Mouse (Mus musculus) CH12.LX (cell line): ENCODE data around the gene Hspa1l. TPM values are rescaled to one million over a fixed set of nuclear protein-coding genes. Genes with fewer than 3 reads are reported as not detected.

Experiments used
- DNase-seq: peaks from one replicate; pipeline ENCODE4 v3.0.0-alpha.2; 2013; ENCODE audit errors: extremely low read depth
- H3K27ac ChIP-seq: 2 replicates; pipeline ENCODE4 v1.5.1; 2012; ENCODE audit warnings: low read depth, mild to moderate bottlenecking, control low read depth, moderate library complexity; ENCODE audit not compliant: insufficient read depth
- H3K27me3 ChIP-seq: replicated peaks from 2 replicates; pipeline ENCODE3; 2012; ENCODE audit warnings: inconsistent platforms
- H3K36me3 ChIP-seq, 2 experiments: replicated peaks in 1 of 2; 2 replicates each; pipeline versions ENCODE3 to v1.6.1; 2012; ENCODE audit warnings: inconsistent platforms in 1 of 2, low read length in 1 of 2, mild to moderate bottlenecking in 1 of 2, mixed read lengths in 1 of 2, moderate library complexity in 1 of 2; ENCODE audit not compliant: control insufficient read depth in 1 of 2, insufficient read depth in 1 of 2
- H3K4me1 ChIP-seq, 2 experiments: 2 replicates each; pipeline ENCODE4 v1.6.1; 2012; ENCODE audit warnings: inconsistent platforms in 1 of 2, moderate library complexity in 1 of 2; ENCODE audit not compliant: insufficient read depth in 2 of 2, control insufficient read depth in 1 of 2
- H3K4me2 ChIP-seq: 2 replicates; pipeline ENCODE4 v1.6.1; 2012; ENCODE audit warnings: low read depth, mild to moderate bottlenecking, control low read depth; ENCODE audit not compliant: poor library complexity, insufficient read depth, severe bottlenecking
- H3K4me3 ChIP-seq, 3 experiments: fragments of 150-350 bp in 1 of 3; sonication (generic) in 1 of 3; replicated peaks in 1 of 3; 2 replicates each; pipeline versions ENCODE3 to v1.5.1; 2011 to 2012; ENCODE audit warnings: low read depth in 2 of 3, low read length in 2 of 3, mild to moderate bottlenecking in 2 of 3, moderate library complexity in 2 of 3, control low read depth in 1 of 3, improper control_type of control experiment in 1 of 3, inconsistent platforms in 1 of 3, mixed read lengths in 1 of 3; ENCODE audit not compliant: poor library complexity in 1 of 3
- H3K79me2 ChIP-seq: replicated peaks from 2 replicates; pipeline ENCODE4 v1.6.1; 2012; ENCODE audit warnings: mild to moderate bottlenecking, moderate library complexity; ENCODE audit not compliant: control insufficient read depth, poor library complexity, insufficient read depth, severe bottlenecking; ENCODE audit errors: extremely low read depth
- H3K9ac ChIP-seq: 2 replicates; pipeline ENCODE4 v1.6.1; 2012; ENCODE audit warnings: low read depth, mild to moderate bottlenecking, control low read depth, moderate library complexity; ENCODE audit not compliant: insufficient read depth
- H3K9me3 ChIP-seq: replicated peaks from 2 replicates; pipeline ENCODE3; 2012; ENCODE audit warnings: low read length, inconsistent platforms, mixed read lengths
- BHLHE40 ChIP-seq: IDR thresholded peaks from 2 replicates; pipeline ENCODE4 v1.6.1; 2011; ENCODE audit warnings: mild to moderate bottlenecking, low read depth, low read length, improper control_type of control experiment
- CHD1 ChIP-seq: IDR thresholded peaks from 2 replicates; pipeline ENCODE4 v1.6.1; 2012; ENCODE audit warnings: low read depth, low read length, improper control_type of control experiment, inconsistent platforms
- CTCF ChIP-seq, 2 experiments: IDR thresholded peaks in 1 of 2; conservative IDR thresholded peaks in 1 of 2; 2 replicates each; pipeline ENCODE4 v1.5.1; 2011 to 2012; ENCODE audit warnings: low read depth in 2 of 2, low read length in 2 of 2, improper control_type of control experiment in 1 of 2, inconsistent platforms in 1 of 2, mild to moderate bottlenecking in 1 of 2, moderate library complexity in 1 of 2
- E2F4 ChIP-seq: IDR thresholded peaks from 2 replicates; pipeline ENCODE4 v1.6.1; 2011; ENCODE audit warnings: low read depth, low read length, improper control_type of control experiment; ENCODE audit not compliant: insufficient replicate concordance
- ELF1 ChIP-seq: IDR thresholded peaks from 2 replicates; pipeline ENCODE4 v1.6.1; 2014; ENCODE audit warnings: low read depth, mild to moderate bottlenecking, inconsistent platforms, low read length, improper control_type of control experiment
- EP300 ChIP-seq: IDR thresholded peaks from 2 replicates; pipeline ENCODE4 v1.6.1; 2011; ENCODE audit warnings: low read length, improper control_type of control experiment
- ETS1 ChIP-seq: conservative IDR thresholded peaks from 2 replicates; pipeline ENCODE4 v1.6.1; 2012; ENCODE audit warnings: low read depth, mild to moderate bottlenecking, inconsistent platforms, low read length, improper control_type of control experiment, moderate library complexity
- GABPA ChIP-seq: IDR thresholded peaks from 2 replicates; pipeline ENCODE4 v1.6.1; 2012; ENCODE audit warnings: low read depth, low read length, improper control_type of control experiment, inconsistent platforms; ENCODE audit not compliant: insufficient replicate concordance
- IRF4 ChIP-seq: IDR thresholded peaks from 2 replicates; pipeline ENCODE4 v1.6.1; 2014; ENCODE audit warnings: low read depth, mild to moderate bottlenecking, inconsistent platforms, low read length, improper control_type of control experiment
- JUN ChIP-seq: IDR thresholded peaks from 2 replicates; pipeline ENCODE4 v1.6.1; 2011; ENCODE audit warnings: low read depth, mild to moderate bottlenecking, low read length, improper control_type of control experiment, moderate library complexity; ENCODE audit not compliant: insufficient read depth
- JUND ChIP-seq: conservative IDR thresholded peaks from 2 replicates; pipeline ENCODE4 v1.6.1; 2011; ENCODE audit warnings: low read depth, low read length, improper control_type of control experiment
- KAT2A ChIP-seq: IDR thresholded peaks from 2 replicates; pipeline ENCODE4 v1.6.1; 2012; ENCODE audit warnings: low read length, improper control_type of control experiment, inconsistent platforms; ENCODE audit not compliant: insufficient replicate concordance
- MAFK ChIP-seq: IDR thresholded peaks from 2 replicates; pipeline ENCODE4 v1.6.1; 2011; ENCODE audit warnings: low read length, improper control_type of control experiment; ENCODE audit not compliant: insufficient replicate concordance
- MAX ChIP-seq: IDR thresholded peaks from 2 replicates; pipeline ENCODE4 v1.6.1; 2011; ENCODE audit warnings: low read length, improper control_type of control experiment
- MAZ ChIP-seq: IDR thresholded peaks from 2 replicates; pipeline ENCODE4 v1.6.1; 2012; ENCODE audit warnings: low read depth, mild to moderate bottlenecking, inconsistent platforms, low read length, improper control_type of control experiment, moderate library complexity
- MEF2A ChIP-seq: IDR thresholded peaks from 2 replicates; pipeline ENCODE4 v1.6.1; 2014; ENCODE audit warnings: low read depth, mild to moderate bottlenecking, inconsistent platforms, low read length, improper control_type of control experiment, borderline replicate concordance
- MYC ChIP-seq: IDR thresholded peaks from 2 replicates; pipeline ENCODE4 v1.6.1; 2011; ENCODE audit warnings: low read depth, mild to moderate bottlenecking, improper control_type of control experiment, low read length
- NELFE ChIP-seq: IDR thresholded peaks from 2 replicates; pipeline ENCODE4 v1.6.1; 2011; ENCODE audit warnings: low read depth, low read length, improper control_type of control experiment
- PAX5 ChIP-seq: IDR thresholded peaks from 2 replicates; pipeline ENCODE4 v1.6.1; 2012; ENCODE audit warnings: low read length, inconsistent platforms, mixed read lengths
- POLR2A ChIP-seq: IDR thresholded peaks from 2 replicates; pipeline ENCODE4 v1.6.1; 2011; ENCODE audit warnings: low read depth, mild to moderate bottlenecking, improper control_type of control experiment, low read length
- RCOR1 ChIP-seq: conservative IDR thresholded peaks from 2 replicates; pipeline ENCODE4 v1.6.1; 2012; ENCODE audit warnings: low read depth, mild to moderate bottlenecking, inconsistent platforms, low read length, improper control_type of control experiment
- SIN3A ChIP-seq: IDR thresholded peaks from 2 replicates; pipeline ENCODE4 v1.6.1; 2012; ENCODE audit warnings: low read length, improper control_type of control experiment, inconsistent platforms
- SMC3 ChIP-seq: IDR thresholded peaks from 2 replicates; pipeline ENCODE4 v1.6.1; 2011; ENCODE audit warnings: low read depth, low read length, improper control_type of control experiment
- TCF12 ChIP-seq: IDR thresholded peaks from 2 replicates; pipeline ENCODE4 v1.6.1; 2014; ENCODE audit warnings: low read depth, mild to moderate bottlenecking, inconsistent platforms, low read length, improper control_type of control experiment
- USF2 ChIP-seq: conservative IDR thresholded peaks from 2 replicates; pipeline ENCODE4 v1.6.1; 2011; ENCODE audit warnings: low read depth, low read length, improper control_type of control experiment
- ZC3H11A ChIP-seq: IDR thresholded peaks from 2 replicates; pipeline ENCODE4 v1.6.1; 2012; ENCODE audit warnings: low read depth, mild to moderate bottlenecking, inconsistent platforms, low read length, improper control_type of control experiment
- ZKSCAN1 ChIP-seq: IDR thresholded peaks from 2 replicates; pipeline ENCODE4 v1.6.1; 2012; ENCODE audit warnings: low read depth, inconsistent platforms, low read length, improper control_type of control experiment, borderline replicate concordance
- ZMIZ1 ChIP-seq: IDR thresholded peaks from 2 replicates; pipeline ENCODE4 v1.6.1; 2012; ENCODE audit warnings: low read depth, mild to moderate bottlenecking, inconsistent platforms, low read length, improper control_type of control experiment
- ZNF384 ChIP-seq: IDR thresholded peaks from 2 replicates; pipeline ENCODE4 v1.6.1; 2012; ENCODE audit warnings: low read depth, low read length, improper control_type of control experiment, inconsistent platforms
- dilution Hi-C: fragments of 300-500 bp; cut with MboI; formaldehyde crosslinking; loops from 2 replicates; pipeline ENCODE4 v1.14.3; 2020; ENCODE audit warnings: low sequenced_read_pairs; ENCODE audit not compliant: extremely low pct_unique_long_range_greater_than_20kb, extremely low pct_ligation_motif_present
- in situ Hi-C: fragments of 300-500 bp; cut with MboI; formaldehyde crosslinking; loops from 3 replicates; pipeline ENCODE4 v1.14.3; 2019; ENCODE audit warnings: low sequenced_read_pairs, low pct_ligation_motif_present, low pct_unique_long_range_greater_than_20kb, mixed read lengths
- polyA plus RNA-seq: library from polyadenylated mRNA; unstranded; fragments of >175 nt; gene quantifications from 2 replicates; pipeline ENCODE4 v1.2.1, GENCODE M21; 2012; ENCODE audit warnings: low read depth; ENCODE audit not compliant: insufficient read length
- total RNA-seq, 2 experiments: library from RNA; depleted of rRNA; stranded (reverse); fragments of 300-350 nt in 1 of 2; fragments of >200 nt in 1 of 2; gene quantifications; 2 replicates each; pipeline ENCODE4 v1.2.3; 2012 to 2014

The Hspa1l gene
- total and polyA plus RNA-seq, 3 experiments: 0.30 to 1.4 TPM; not detected in 1

GRCm38 (mm10) chr17:35026206-35026605 lies 53.7 kb downstream of the Hspa1l start:
- in situ Hi-C loops: loop anchor here (10.0 kb wide), 1 partner anchor 89 kb away; the partner anchor contains the start of gene Ly6g5b
- TF ChIP-seq NELFE (no peak), POLR2A (no peak), MYC (no peak), PAX5 (no peak), RCOR1 (no peak), SMC3 (no peak), USF2 (no peak), KAT2A (no peak), GABPA (no peak), MAFK (no peak), MAZ (no peak), ZNF384 (no peak), CTCF (conservative IDR thresholded peaks at IDR 0.05 in 1 of 2, IDR thresholded peaks at IDR 0.05 in 1 of 2; ENCODE audit: low read depth in 2 of 2, low read length in 2 of 2) (no peak), ZC3H11A (no peak), MAX (no peak), ZMIZ1 (no peak), ZKSCAN1 (no peak), BHLHE40 (no peak)
- dilution Hi-C loops: no loop called here
- peak overlapping the region; percentile 20; the same call in 1 of the 2 replicates for H3K9ac ChIP-seq
- H3K79me2 ChIP-seq: no peaks in the 10 kb centered on the region; the same call in none of the 2 replicates
- no peaks in the 10 kb centered on the region for H3K27me3 ChIP-seq
- H3K36me3 ChIP-seq: peaks cover 4 to 59% of the 10 kb centered on the region in 2 experiments
- DNase-seq: no peak
- H3K4me3 ChIP-seq: peak overlapping the region; percentile 35 to 58 (median 47)
- H3K4me1 ChIP-seq: peaks cover 14 to 65% of the 10 kb centered on the region in 2 experiments
- peak overlapping the region; percentile 16; the same call in 1 of the 2 replicates for H3K4me2 ChIP-seq
- no peaks in the 10 kb centered on the region for H3K9me3 ChIP-seq
- no peak overlapping the region for H3K27ac ChIP-seq

DNA sequence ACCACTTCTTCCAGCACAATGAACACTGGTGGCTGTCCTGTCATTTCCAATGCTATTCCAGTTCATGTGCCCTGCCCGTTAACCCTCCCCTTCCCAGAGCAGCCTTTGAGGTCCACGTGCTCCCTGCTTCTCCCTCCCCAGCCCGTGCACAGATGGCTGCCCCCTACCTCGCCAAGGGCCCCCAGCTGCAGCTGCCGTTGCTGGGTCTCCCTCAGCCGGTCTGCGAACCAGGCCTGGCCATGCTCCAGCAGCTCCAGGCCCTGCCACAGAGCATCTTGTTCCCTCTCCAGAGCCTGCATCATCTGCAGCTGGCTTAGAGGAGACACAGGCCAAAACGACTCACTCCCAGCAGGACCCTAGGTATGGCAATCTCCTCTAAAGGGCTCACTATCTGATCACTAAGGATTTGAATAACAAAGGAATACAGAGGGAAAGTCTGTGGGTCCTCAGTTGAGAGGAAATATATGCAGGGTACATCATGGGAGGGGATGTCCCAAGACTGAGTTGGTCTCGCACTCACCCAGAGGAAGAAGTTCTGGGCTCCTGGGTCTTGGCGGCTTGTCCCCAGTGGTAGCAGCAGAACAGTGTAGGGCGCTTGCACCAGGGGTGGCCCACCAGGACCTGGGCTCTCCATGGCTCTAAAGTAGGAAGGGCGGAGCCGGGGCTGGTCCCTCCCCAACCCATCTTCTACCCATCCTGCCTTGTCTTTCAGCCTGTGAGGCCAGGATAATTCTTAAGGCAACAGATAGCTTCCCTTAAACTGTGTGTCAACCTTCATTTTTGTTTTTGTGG lies 55.0 kb downstream of the Hspa1l start, which contains the start of gene Sapcd1:
TSS of gene Sapcd1 (minus strand) at position 740 of the 792 bp plus-strand sequence.
- H3K79me2 ChIP-seq: no peaks in the 10 kb centered on the region; the same call in none of the 2 replicates
- H3K4me2 ChIP-seq: peak within 1 kb of the TSS; percentile 43
- in situ Hi-C loops: loop anchor here (10.0 kb wide), 1 partner anchor 87 kb away; the partner anchor contains the start of gene Ly6g5b
- H3K9me3 ChIP-seq: no peaks in the 10 kb centered on the region
- peak within 1 kb of the TSS; percentile 75 for H3K9ac ChIP-seq
- H3K4me3 ChIP-seq: peak within 1 kb of the TSS; percentile 52 to 86 (median 58)
- dilution Hi-C loops: no loop called here
- no peaks in the 10 kb centered on the region for H3K27me3 ChIP-seq
- peaks cover 19 to 73% of the 10 kb centered on the region in 2 experiments for H3K4me1 ChIP-seq
- peak; percentile 96 for DNase-seq
- H3K36me3 ChIP-seq: peaks cover 4 to 61% of the 10 kb centered on the region in 2 experiments
- peak within 1 kb of the TSS; percentile 91 for H3K27ac ChIP-seq
- TF ChIP-seq BHLHE40 (peak; percentile 20; the same call in 1 of the 2 replicates), IRF4 (peak; percentile 12; the same call in 1 of the 2 replicates), POLR2A (peak; percentile 77), MAX (peak; percentile 39; the same call in 1 of the 2 replicates), KAT2A (no peak), USF2 (no peak), JUND (no peak), ELF1 (no peak; the same call in none of the 2 replicates), GABPA (no peak), MEF2A (no peak), ZC3H11A (no peak), SIN3A (no peak), MAZ (no peak), ZMIZ1 (no peak; the same call in 1 of the 2 replicates), NELFE (no peak), JUN (no peak), E2F4 (no peak), TCF12 (0 out of 2 replicates have a peak, but pooled peaks have one; percentile 1), ETS1 (peak; percentile 14; the same call in 1 of the 2 replicates), EP300 (no peak), CHD1 (no peak), MAFK (no peak)
